ENCODE assay signal across 13 mouse cellular contexts in the genomic region with DNA sequence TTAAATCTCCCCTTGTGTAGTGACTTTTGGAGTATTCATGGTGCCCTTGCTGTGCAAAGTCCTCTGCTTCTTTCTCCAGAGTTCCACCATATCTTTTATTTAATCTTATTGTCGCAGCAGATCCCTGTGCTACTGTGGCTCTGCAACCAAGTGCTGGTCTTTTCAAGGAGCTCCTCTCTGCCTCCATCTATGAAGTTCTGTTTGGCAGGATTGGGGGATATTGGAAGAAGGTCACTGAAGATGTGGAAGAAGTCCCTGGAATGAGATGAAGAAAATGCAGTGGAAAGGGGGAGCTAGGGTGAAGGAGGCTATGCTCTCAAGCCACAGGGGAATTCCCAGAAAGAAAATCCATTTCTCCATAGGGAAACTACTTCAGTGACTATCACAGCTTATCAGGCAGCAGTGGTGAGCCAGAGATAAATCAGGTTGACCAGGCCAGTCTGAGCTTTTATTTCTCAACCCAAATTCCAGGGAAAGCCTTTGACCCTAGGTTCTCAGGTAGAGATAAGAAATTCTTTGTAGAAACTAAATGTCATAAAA. TPM values are rescaled to one million over a fixed set of nuclear protein-coding genes. Genes with fewer than 3 reads are reported as not detected.
A peak's percentile ranks its signal among the peaks of the same experiment; 100 is the strongest.
DNase-seq lines count a peak whose midpoint lies in the region; ATAC-seq and TF ChIP-seq lines count a peak whose summit lies in the region.
"Had no signal": no experiment of that assay in that cellular context is flagged by ENCODE, and none has a peak within 500 bp of the region (broad histone marks: within the 10 kb centered on the region; RNA-seq: fewer than 3 reads in every experiment).

No protein-coding gene starts in this region.

- no peak for TF ChIP-seq CTCF in kidney, postnatal 0 days (IDR thresholded peaks at IDR 0.05; ENCODE audit: low read depth)

- ATAC-seq in kidney, postnatal 0 days (replicated peaks; ENCODE audit: low FRiP score, low read depth), result no peak
- no peak for ATAC-seq in kidney, embryonic 15.5 days (replicated peaks; ENCODE audit: low FRiP score)
- ATAC-seq in midbrain, embryonic 15.5 days (replicated peaks), result no peak
- ATAC-seq in midbrain, embryonic 14.5 days (ENCODE audit: low FRiP score, low TSS enrichment), result no peak
- no peak for ATAC-seq in stomach, embryonic 15.5 days (ENCODE audit: insufficient read depth, low FRiP score, low read depth)

- H3K27me3 ChIP-seq in kidney, postnatal 0 days (ENCODE audit: insufficient read depth, low read length), result no peaks in the 10 kb centered on the region
- 0 out of 2 replicates have a peak, but pooled peaks cover 5% of the 10 kb centered on the region for H3K27me3 ChIP-seq in kidney, embryonic 15.5 days
- no peaks in the 10 kb centered on the region for H3K27me3 ChIP-seq in midbrain, embryonic 15.5 days (replicated peaks)
- no peaks in the 10 kb centered on the region for H3K27me3 ChIP-seq in midbrain, embryonic 14.5 days (ENCODE audit: control insufficient read depth, insufficient read depth, low read length)
- H3K27me3 ChIP-seq in stomach, embryonic 15.5 days (replicated peaks), result no peaks in the 10 kb centered on the region
- H3K27me3 ChIP-seq: limb, embryonic 13.5 days had no signal

- no peak overlapping the region for H3K4me3 ChIP-seq in kidney, postnatal 0 days (replicated peaks; ENCODE audit: low read depth, low read length)
- no peak overlapping the region for H3K4me3 ChIP-seq in kidney, embryonic 15.5 days (replicated peaks)
- no peak overlapping the region for H3K4me3 ChIP-seq in midbrain, embryonic 15.5 days
- H3K4me3 ChIP-seq in midbrain, embryonic 14.5 days (replicated peaks; ENCODE audit: low read depth, low read length), result no peak overlapping the region
- H3K4me3 ChIP-seq in stomach, embryonic 15.5 days (replicated peaks), result peak overlapping the region; percentile 84

- WGBS in kidney, postnatal 0 days, result 74% methylated on average over 1 of the region's 1 CpGs
- 76% methylated on average over 1 of the region's 1 CpGs for WGBS in kidney, embryonic 15.5 days
- 50% methylated on average over 1 of the region's 1 CpGs for WGBS in midbrain, embryonic 15.5 days
- 55% methylated on average over 1 of the region's 1 CpGs for WGBS in midbrain, embryonic 14.5 days
- WGBS in stomach, embryonic 15.5 days, result 39% methylated on average over 1 of the region's 1 CpGs

- DNase-seq in heart, adult 11 months, result peak; percentile 72
- DNase-seq in heart, adult 8-10 months (ENCODE audit: low spot score), result no peak
- DNase-seq in kidney, postnatal 0 days (ENCODE audit: low spot score), result no peak
- no peak for DNase-seq in midbrain, embryonic 14.5 days
- DNase-seq in kidney, postnatal 14 days, result no peak
- DNase-seq: adrenal gland, adult 2 months; kidney, adult 11 months; right cerebral cortex, postnatal 14 days had no signal

- H3K4me1 ChIP-seq in kidney, postnatal 0 days (replicated peaks; ENCODE audit: insufficient read depth, low read length), result 0 out of 2 replicates have a peak, but pooled peaks cover 3% of the 10 kb centered on the region
- H3K4me1 ChIP-seq in kidney, embryonic 15.5 days, result peaks cover 11% of the 10 kb centered on the region; the same call in 1 of the 2 replicates
- H3K4me1 ChIP-seq in midbrain, embryonic 15.5 days, result peaks cover 19% of the 10 kb centered on the region
- peaks cover 20% of the 10 kb centered on the region for H3K4me1 ChIP-seq in midbrain, embryonic 14.5 days (ENCODE audit: control insufficient read depth, insufficient read depth, low read length)
- H3K4me1 ChIP-seq in stomach, embryonic 15.5 days, result peaks cover 3% of the 10 kb centered on the region; the same call in 1 of the 2 replicates

- no peaks in the 10 kb centered on the region for H3K36me3 ChIP-seq in kidney, postnatal 0 days (ENCODE audit: insufficient read depth, low read length)
- no peaks in the 10 kb centered on the region for H3K36me3 ChIP-seq in kidney, embryonic 15.5 days
- H3K36me3 ChIP-seq in midbrain, embryonic 15.5 days (replicated peaks), result no peaks in the 10 kb centered on the region
- no peaks in the 10 kb centered on the region for H3K36me3 ChIP-seq in midbrain, embryonic 14.5 days (ENCODE audit: control insufficient read depth, insufficient read depth, low read length)
- no peaks in the 10 kb centered on the region for H3K36me3 ChIP-seq in stomach, embryonic 15.5 days
- H3K36me3 ChIP-seq: limb, embryonic 13.5 days had no signal

- H3K9ac ChIP-seq in kidney, postnatal 0 days (ENCODE audit: low read depth, low read length), result no peak overlapping the region
- no peak overlapping the region for H3K9ac ChIP-seq in kidney, embryonic 15.5 days
- no peak overlapping the region for H3K9ac ChIP-seq in midbrain, embryonic 15.5 days
- H3K9ac ChIP-seq in midbrain, embryonic 14.5 days (replicated peaks; ENCODE audit: low read length), result no peak overlapping the region
- H3K9ac ChIP-seq in stomach, embryonic 15.5 days, result no peak overlapping the region

- no peaks in the 10 kb centered on the region for H3K9me3 ChIP-seq in kidney, postnatal 0 days (replicated peaks; ENCODE audit: low read length)
- no peaks in the 10 kb centered on the region for H3K9me3 ChIP-seq in kidney, embryonic 15.5 days (replicated peaks)
- no peaks in the 10 kb centered on the region for H3K9me3 ChIP-seq in midbrain, embryonic 15.5 days
- no peaks in the 10 kb centered on the region for H3K9me3 ChIP-seq in midbrain, embryonic 14.5 days (ENCODE audit: control insufficient read depth, low read length)
- no peaks in the 10 kb centered on the region for H3K9me3 ChIP-seq in stomach, embryonic 15.5 days
- H3K9me3 ChIP-seq: limb, embryonic 13.5 days had no signal

- 0 out of 2 replicates have a peak overlapping the region, but pooled peaks have one; percentile 77 for H3K4me2 ChIP-seq in kidney, postnatal 0 days (ENCODE audit: low read length)
- no peak overlapping the region for H3K4me2 ChIP-seq in kidney, embryonic 15.5 days
- 0 out of 2 replicates have a peak overlapping the region, but pooled peaks have one; percentile 85 for H3K4me2 ChIP-seq in midbrain, embryonic 15.5 days
- H3K4me2 ChIP-seq in midbrain, embryonic 14.5 days (ENCODE audit: low read length), result no peak overlapping the region; the same call in 1 of the 2 replicates
- H3K4me2 ChIP-seq in stomach, embryonic 15.5 days, result peak overlapping the region; percentile 88

- H3K27ac ChIP-seq in kidney, postnatal 0 days, result no peak overlapping the region
- no peak overlapping the region for H3K27ac ChIP-seq in kidney, embryonic 15.5 days
- H3K27ac ChIP-seq in midbrain, embryonic 15.5 days, result 0 out of 2 replicates have a peak overlapping the region, but pooled peaks have one; percentile 89
- H3K27ac ChIP-seq in midbrain, embryonic 14.5 days (replicated peaks; ENCODE audit: low read depth, low read length), result no peak overlapping the region
- no peak overlapping the region for H3K27ac ChIP-seq in stomach, embryonic 15.5 days
- H3K27ac ChIP-seq: macrophage had no signal

RNA-seq across cellular contexts. Expression of a gene that starts 1.0 kb away (rescaled TPM):
- total RNA-seq in heart, adult 8-10 months (2022), result 100 to 1,000 TPM; 632 to 807 (median 708) TPM
- polyA plus RNA-seq in kidney, postnatal 0 days (2015; fragmentation: Nextera tagmentation; extraction: Ambion mirVana), result 63.1 and 67.6 TPM in 2 replicates
- 29.3 and 30.7 TPM in 2 replicates for polyA plus RNA-seq in kidney, embryonic 15.5 days (2015; fragmentation: Nextera tagmentation; extraction: Ambion mirVana)
- polyA plus RNA-seq in midbrain, embryonic 15.5 days (2015; fragmentation: Nextera tagmentation; extraction: Ambion mirVana), result 35.8 and 40.7 TPM in 2 replicates
- polyA plus RNA-seq in midbrain, embryonic 14.5 days (2014; fragmentation: Nextera tagmentation; extraction: Ambion mirVana), result 47.2 and 51.8 TPM in 2 replicates
- polyA plus RNA-seq in stomach, embryonic 15.5 days (2015; fragmentation: Nextera tagmentation; extraction: Ambion mirVana), result 55.5 and 60.2 TPM in 2 replicates

Comparison
In these comparisons a context has a peak if more than half of its experiments do, and no peak if none do; other contexts are left out.
1. H3K4me2 ChIP-seq: peak in kidney, postnatal 0 days (single experiment), midbrain, embryonic 15.5 days (single experiment) and stomach, embryonic 15.5 days (single experiment); none in kidney, embryonic 15.5 days (single experiment) and midbrain, embryonic 14.5 days (single experiment).